Mouse (Mus musculus): ENCODE measurements at regions not wholly inside any gene's neighbourhood (a gene's known extent, or its start where the extent isn't known, plus 50 kb on each side); places are given as distances from the start of the nearest gene placed in this dataset.

DNA sequence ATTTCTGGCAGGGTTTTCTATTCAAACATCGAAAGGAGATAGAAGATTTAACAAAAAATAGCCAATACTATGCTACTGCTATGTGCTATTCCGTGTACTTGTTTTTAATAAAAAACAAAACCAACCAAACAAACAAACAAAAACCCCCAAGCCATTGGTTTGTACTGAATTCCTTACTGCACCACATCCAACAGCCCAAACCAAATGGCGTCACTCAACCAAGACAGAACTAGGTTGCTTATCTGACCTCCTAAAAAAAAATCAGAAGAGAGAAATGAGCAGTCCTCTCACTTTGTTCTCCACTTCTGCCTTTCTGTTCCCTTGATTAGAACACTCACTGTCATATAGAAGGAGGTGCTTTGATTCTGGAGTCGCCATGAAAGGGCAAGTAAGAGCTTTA, 68.6 kb upstream of the Klf7 start:
- no peak overlapping the region for H3K9ac ChIP-seq (ENCODE audit: low read depth, poor library complexity, severe bottlenecking)
- H3K4me3 ChIP-seq (ENCODE audit: low read depth, low read length), result no peak overlapping the region
- no peaks in the 10 kb centered on the region for H3K36me3 ChIP-seq (ENCODE audit: control insufficient read depth, insufficient read depth, low read length, poor library complexity, severe bottlenecking)
- no peak overlapping the region for H3K27ac ChIP-seq (ENCODE audit: insufficient read depth, low read length)
- TF ChIP-seq CTCF (IDR thresholded peaks at IDR 0.05; ENCODE audit: low read depth, low read length) (no peak), POLR2A (IDR thresholded peaks at IDR 0.05; ENCODE audit: insufficient read depth, low read length) (no peak), EP300 (IDR thresholded peaks at IDR 0.05; ENCODE audit: insufficient read depth, low read depth, low read length) (no peak)
- H3K27me3 ChIP-seq (ENCODE audit: control insufficient read depth, insufficient read depth, low read length, poor library complexity, severe bottlenecking), result no peaks in the 10 kb centered on the region
- no peaks in the 10 kb centered on the region for H3K4me1 ChIP-seq (ENCODE audit: control insufficient read depth, insufficient read depth, low read length)
- peaks cover 5% of the 10 kb centered on the region; the same call in 1 of the 2 replicates for H3K9me3 ChIP-seq (replicated peaks; ENCODE audit: control insufficient read depth, insufficient read depth, low read length, poor library complexity, severe bottlenecking)

DNA sequence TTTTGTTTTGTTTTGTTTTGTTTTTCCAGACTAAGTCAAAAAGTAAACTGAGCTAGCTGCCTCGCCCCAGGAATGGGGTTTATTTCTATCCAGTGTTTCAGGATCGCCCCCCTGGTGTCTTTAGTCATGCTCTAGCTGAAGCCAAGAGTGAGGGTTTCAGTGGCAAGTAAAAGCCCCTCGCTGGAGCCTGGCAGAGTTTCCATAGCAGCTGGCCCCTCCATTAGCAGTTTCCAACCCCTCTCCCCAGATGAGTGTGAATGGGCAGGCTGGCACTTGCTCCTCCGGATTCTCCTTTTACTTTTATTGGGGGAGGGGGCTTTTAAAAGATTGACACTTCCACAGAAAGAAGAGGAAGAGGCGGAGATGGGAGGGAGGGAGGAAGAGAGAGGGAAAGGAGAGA, 68.0 kb upstream of the Klf7 start:
- no peaks in the 10 kb centered on the region for H3K36me3 ChIP-seq (ENCODE audit: control insufficient read depth, insufficient read depth, low read length, poor library complexity, severe bottlenecking)
- H3K9me3 ChIP-seq (replicated peaks; ENCODE audit: control insufficient read depth, insufficient read depth, low read length, poor library complexity, severe bottlenecking), result peaks cover 11% of the 10 kb centered on the region; the same call in 1 of the 2 replicates
- no peaks in the 10 kb centered on the region for H3K4me1 ChIP-seq (ENCODE audit: control insufficient read depth, insufficient read depth, low read length)
- TF ChIP-seq CTCF (IDR thresholded peaks at IDR 0.05; ENCODE audit: low read depth, low read length) (no peak), POLR2A (IDR thresholded peaks at IDR 0.05; ENCODE audit: insufficient read depth, low read length) (no peak), EP300 (IDR thresholded peaks at IDR 0.05; ENCODE audit: insufficient read depth, low read depth, low read length) (no peak)
- no peak overlapping the region for H3K4me3 ChIP-seq (ENCODE audit: low read depth, low read length)
- H3K27me3 ChIP-seq (ENCODE audit: control insufficient read depth, insufficient read depth, low read length, poor library complexity, severe bottlenecking), result no peaks in the 10 kb centered on the region
- H3K27ac ChIP-seq (ENCODE audit: insufficient read depth, low read length), result no peak overlapping the region
- H3K9ac ChIP-seq (ENCODE audit: low read depth, poor library complexity, severe bottlenecking), result no peak overlapping the region

DNA sequence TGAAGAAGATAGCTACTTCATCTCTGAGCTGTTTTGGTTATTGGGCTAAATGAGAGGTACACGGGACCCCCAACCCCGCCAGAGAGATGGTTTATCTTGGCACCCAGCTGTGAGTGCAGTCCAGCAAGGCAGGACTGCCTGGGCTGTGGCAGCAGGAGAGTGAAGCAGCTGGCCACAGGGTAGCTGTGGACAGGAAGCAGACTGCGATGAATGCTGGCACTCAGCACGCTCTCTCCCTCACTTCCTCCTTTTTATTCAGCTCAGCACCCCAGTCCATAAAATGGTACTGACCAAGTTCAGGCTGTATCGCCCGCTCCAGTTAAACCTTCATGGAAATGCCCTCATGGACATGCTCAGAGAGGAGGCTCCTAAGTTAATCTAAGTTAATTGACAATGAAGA, 67.4 kb upstream of the Klf7 start:
- Histone ChIP-seq H3K9me3 (replicated peaks; ENCODE audit: control insufficient read depth, insufficient read depth, low read length, poor library complexity, severe bottlenecking) (peaks cover 12% of the 10 kb centered on the region), H3K27ac (ENCODE audit: insufficient read depth, low read length) (no peak overlapping the region), H3K9ac (ENCODE audit: low read depth, poor library complexity, severe bottlenecking) (no peak overlapping the region)

DNA sequence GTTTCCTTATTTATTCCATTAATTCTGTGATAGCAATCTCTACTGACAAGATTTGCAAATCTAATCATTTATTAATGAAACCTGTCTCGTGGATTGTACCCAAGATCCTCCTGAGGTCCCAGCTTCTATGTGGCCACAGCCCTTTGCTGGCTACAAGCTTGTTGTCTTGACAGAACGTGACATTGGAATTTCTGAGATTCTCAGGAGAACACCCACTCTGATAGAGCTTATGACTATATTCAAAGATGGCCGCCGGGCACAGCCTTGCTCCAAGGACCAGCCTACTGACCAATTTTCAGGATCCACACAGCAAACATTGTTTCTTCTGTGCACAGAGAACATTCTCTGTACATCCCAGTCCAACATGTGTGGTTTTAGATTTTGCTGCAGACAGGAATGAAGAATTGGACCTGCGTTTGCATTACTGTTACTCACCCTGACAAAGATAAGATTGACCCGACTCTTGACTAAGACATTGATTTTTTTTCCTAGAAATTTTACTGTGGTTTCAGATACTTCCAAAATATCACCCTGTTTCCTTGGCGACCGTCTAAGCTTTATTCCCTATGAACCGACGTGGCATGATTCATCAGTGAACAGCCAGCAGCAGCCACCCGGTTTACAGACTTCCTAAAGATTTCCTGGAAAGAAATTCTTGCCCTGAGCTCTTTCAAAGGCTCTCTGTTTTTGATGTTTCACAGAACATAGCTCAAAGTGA, 65.9 kb upstream of the Klf7 start:
- H3K9ac ChIP-seq (ENCODE audit: low read depth, poor library complexity, severe bottlenecking), result no peak overlapping the region
- no peak overlapping the region for H3K27ac ChIP-seq (ENCODE audit: insufficient read depth, low read length)
- H3K4me3 ChIP-seq (ENCODE audit: low read depth, low read length), result no peak overlapping the region
- H3K27me3 ChIP-seq (ENCODE audit: control insufficient read depth, insufficient read depth, low read length, poor library complexity, severe bottlenecking), result no peaks in the 10 kb centered on the region
- peaks cover 12% of the 10 kb centered on the region for H3K9me3 ChIP-seq (replicated peaks; ENCODE audit: control insufficient read depth, insufficient read depth, low read length, poor library complexity, severe bottlenecking)
- H3K4me1 ChIP-seq (ENCODE audit: control insufficient read depth, insufficient read depth, low read length), result no peaks in the 10 kb centered on the region
- TF ChIP-seq EP300 (IDR thresholded peaks at IDR 0.05; ENCODE audit: insufficient read depth, low read depth, low read length) (no peak), CTCF (IDR thresholded peaks at IDR 0.05; ENCODE audit: low read depth, low read length) (no peak), POLR2A (IDR thresholded peaks at IDR 0.05; ENCODE audit: insufficient read depth, low read length) (no peak)
- H3K36me3 ChIP-seq (ENCODE audit: control insufficient read depth, insufficient read depth, low read length, poor library complexity, severe bottlenecking), result no peaks in the 10 kb centered on the region

More for the DNA sequence above, 67.4 kb upstream of the Klf7 start:
- TF ChIP-seq POLR2A (IDR thresholded peaks at IDR 0.05; ENCODE audit: insufficient read depth, low read length) (no peak), EP300 (IDR thresholded peaks at IDR 0.05; ENCODE audit: insufficient read depth, low read depth, low read length) (no peak), CTCF (IDR thresholded peaks at IDR 0.05; ENCODE audit: low read depth, low read length) (no peak)
- no peak overlapping the region for H3K4me3 ChIP-seq (ENCODE audit: low read depth, low read length)
- no peaks in the 10 kb centered on the region for H3K36me3 ChIP-seq (ENCODE audit: control insufficient read depth, insufficient read depth, low read length, poor library complexity, severe bottlenecking)
- H3K4me1 ChIP-seq (ENCODE audit: control insufficient read depth, insufficient read depth, low read length), result no peaks in the 10 kb centered on the region
- no peaks in the 10 kb centered on the region for H3K27me3 ChIP-seq (ENCODE audit: control insufficient read depth, insufficient read depth, low read length, poor library complexity, severe bottlenecking)

DNA sequence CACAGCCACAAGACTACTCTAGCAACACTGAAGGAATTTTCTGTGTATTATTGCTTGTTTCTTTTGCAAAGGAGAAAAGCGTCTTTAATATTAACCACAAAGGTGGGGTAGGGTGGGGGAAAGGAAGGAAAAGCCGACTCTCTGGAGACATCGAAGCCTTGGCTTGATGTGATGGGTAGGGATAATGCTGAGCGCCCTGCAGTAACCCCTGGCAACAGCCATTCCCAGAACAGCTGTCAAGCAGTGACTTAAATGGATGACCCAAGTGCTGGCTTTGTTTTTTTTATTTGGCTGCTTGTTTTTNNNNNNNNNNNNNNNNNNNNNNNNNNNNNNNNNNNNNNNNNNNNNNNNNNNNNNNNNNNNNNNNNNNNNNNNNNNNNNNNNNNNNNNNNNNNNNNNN, 51.6 kb upstream of the Klf7 start:
- no peaks in the 10 kb centered on the region for H3K36me3 ChIP-seq (ENCODE audit: control insufficient read depth, insufficient read depth, low read length, poor library complexity, severe bottlenecking)
- H3K27me3 ChIP-seq (ENCODE audit: control insufficient read depth, insufficient read depth, low read length, poor library complexity, severe bottlenecking), result no peaks in the 10 kb centered on the region
- no peak for TF ChIP-seq CTCF (IDR thresholded peaks at IDR 0.05; ENCODE audit: low read depth, low read length)
- no peak for TF ChIP-seq POLR2A (IDR thresholded peaks at IDR 0.05; ENCODE audit: insufficient read depth, low read length)
- TF ChIP-seq EP300 (IDR thresholded peaks at IDR 0.05; ENCODE audit: insufficient read depth, low read depth, low read length), result no peak
- H3K9me3 ChIP-seq (replicated peaks; ENCODE audit: control insufficient read depth, insufficient read depth, low read length, poor library complexity, severe bottlenecking), result peaks cover 10% of the 10 kb centered on the region
- no peak overlapping the region for H3K27ac ChIP-seq (ENCODE audit: insufficient read depth, low read length)
- H3K4me1 ChIP-seq (ENCODE audit: control insufficient read depth, insufficient read depth, low read length), result no peaks in the 10 kb centered on the region
- no peak overlapping the region for H3K4me3 ChIP-seq (ENCODE audit: low read depth, low read length)
- H3K9ac ChIP-seq (ENCODE audit: low read depth, poor library complexity, severe bottlenecking), result no peak overlapping the region

DNA sequence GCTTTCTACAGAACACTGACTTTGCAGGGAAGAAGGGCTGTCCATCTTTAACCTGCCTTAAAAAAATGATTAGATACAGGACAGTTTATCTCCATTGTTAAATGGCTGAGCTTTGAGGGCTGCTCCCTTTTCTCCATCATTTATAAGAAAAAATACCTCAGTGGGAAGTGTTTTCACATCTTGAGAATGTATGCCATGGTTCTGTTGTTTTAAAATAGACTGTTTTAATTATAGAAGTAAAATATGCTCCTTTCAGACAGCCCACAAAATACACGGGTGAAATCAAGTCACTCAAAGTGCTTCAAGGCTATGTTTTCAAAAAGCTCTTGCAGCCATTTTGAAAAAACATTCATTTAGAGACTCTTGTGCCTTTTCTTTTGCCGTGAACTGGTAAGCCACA, 50.0 kb upstream of the Klf7 start:
- Histone ChIP-seq H3K27ac (ENCODE audit: insufficient read depth, low read length) (no peak overlapping the region), H3K4me1 (ENCODE audit: control insufficient read depth, insufficient read depth, low read length) (no peaks in the 10 kb centered on the region), H3K9me3 (replicated peaks; ENCODE audit: control insufficient read depth, insufficient read depth, low read length, poor library complexity, severe bottlenecking) (0 out of 2 replicates have a peak, but pooled peaks cover 3% of the 10 kb centered on the region), H3K4me3 (ENCODE audit: low read depth, low read length) (no peak overlapping the region), H3K36me3 (ENCODE audit: control insufficient read depth, insufficient read depth, low read length, poor library complexity, severe bottlenecking) (no peaks in the 10 kb centered on the region), H3K27me3 (ENCODE audit: control insufficient read depth, insufficient read depth, low read length, poor library complexity, severe bottlenecking) (no peaks in the 10 kb centered on the region), H3K9ac (ENCODE audit: low read depth, poor library complexity, severe bottlenecking) (no peak overlapping the region)
- TF ChIP-seq POLR2A (IDR thresholded peaks at IDR 0.05; ENCODE audit: insufficient read depth, low read length) (no peak), CTCF (IDR thresholded peaks at IDR 0.05; ENCODE audit: low read depth, low read length) (no peak), EP300 (IDR thresholded peaks at IDR 0.05; ENCODE audit: insufficient read depth, low read depth, low read length) (no peak)

All from ES-Bruce4 (cell line).